Mouse (Mus musculus) thymus, adult 2 months (tissue): ENCODE results near the gene Dtx3. TPM values are rescaled to one million over a fixed set of nuclear protein-coding genes. Genes with fewer than 3 reads are reported as not detected.

Experiments used
- DNase-seq: peaks from one replicate; pipeline ENCODE4 v3.0.0; 2021
- H3K27ac ChIP-seq: fragments of 200-500 bp; 2 replicates; pipeline ENCODE4 v1.5.1; 2012; ENCODE audit warnings: low read length, control low read depth; ENCODE audit not compliant: control insufficient read depth, insufficient read depth
- H3K27me3 ChIP-seq: fragments of 200-500 bp; 2 replicates; pipeline ENCODE4 v1.6.1; 2012; ENCODE audit warnings: mild to moderate bottlenecking, low read length, moderate library complexity, mixed read lengths; ENCODE audit not compliant: control insufficient read depth, insufficient read depth
- H3K36me3 ChIP-seq: fragments of 200-500 bp; 2 replicates; pipeline ENCODE4 v1.6.1; 2012; ENCODE audit warnings: mild to moderate bottlenecking, low read length, moderate library complexity; ENCODE audit not compliant: control insufficient read depth, insufficient read depth
- H3K4me1 ChIP-seq: fragments of 200-500 bp; replicated peaks from 2 replicates; pipeline ENCODE4 v1.6.1; 2012; ENCODE audit warnings: low read length; ENCODE audit not compliant: control insufficient read depth, insufficient read depth
- H3K4me3 ChIP-seq: fragments of 200-500 bp; 2 replicates; pipeline ENCODE4 v1.5.1; 2012; ENCODE audit warnings: mild to moderate bottlenecking, low read length, control low read depth, moderate library complexity; ENCODE audit not compliant: control insufficient read depth, insufficient read depth
- CTCF ChIP-seq: fragments of 200-500 bp; IDR thresholded peaks from 2 replicates; pipeline ENCODE4 v1.5.1; 2012; ENCODE audit warnings: mild to moderate bottlenecking, control low read depth, low read length, moderate library complexity, borderline replicate concordance; ENCODE audit not compliant: control insufficient read depth, poor library complexity, insufficient read depth; ENCODE audit errors: extremely low read depth
- POLR2A ChIP-seq: fragments of 200-500 bp; IDR thresholded peaks from 2 replicates; pipeline ENCODE4 v1.6.1; 2012; ENCODE audit warnings: mild to moderate bottlenecking, low read length, control low read depth, moderate library complexity; ENCODE audit not compliant: control insufficient read depth, poor library complexity, insufficient read depth; ENCODE audit errors: extremely low read depth
- WGBS: fragments of 180-500 bp; shearing (Covaris S2); methylation state at CpG from one replicate; pipeline ENCODE4 v1.1.7; 2018; 5-methylcytosine and 5-hydroxymethylcytosine counted together
- polyA plus RNA-seq: library from polyadenylated mRNA; depleted of rRNA; stranded (reverse); fragments of >200 nt; gene quantifications from 2 replicates; pipeline ENCODE4 v1.2.3, GENCODE M21; 2012

Gene Dtx3
- polyA plus RNA-seq, 1 experiment, result 263 TPM

- H3K4me3 ChIP-seq, result no peak overlapping the region
- WGBS, result 93% methylated on average over 19 of the region's 19 CpGs
- H3K36me3 ChIP-seq, result no peaks in the 10 kb centered on the region
- no peak overlapping the region for H3K27ac ChIP-seq
- DNase-seq, result no peak
- no peak for TF ChIP-seq CTCF
- no peak for TF ChIP-seq POLR2A
- H3K27me3 ChIP-seq, result peaks cover 20% of the 10 kb centered on the region
- peaks cover 29% of the 10 kb centered on the region for H3K4me1 ChIP-seq
Observed at GRCm38 (mm10) chr10:127191191-127192056, 4.1 kb downstream of the Dtx3 start.

GRCm38 (mm10) chr10:127190398-127191190, 4.9 kb downstream of the Dtx3 start:
- Histone ChIP-seq H3K27me3 (peaks cover 20% of the 10 kb centered on the region), H3K4me1 (peaks cover 26% of the 10 kb centered on the region), H3K27ac (no peak overlapping the region), H3K4me3 (no peak overlapping the region), H3K36me3 (no peaks in the 10 kb centered on the region)
- no peak for DNase-seq
- TF ChIP-seq CTCF (no peak), POLR2A (no peak)
- WGBS, result 91% methylated on average over 14 of the region's 14 CpGs

- TF ChIP-seq POLR2A (no peak), CTCF (no peak)
- peaks cover 20% of the 10 kb centered on the region for H3K27me3 ChIP-seq
- no peak within 1 kb of the TSS for H3K27ac ChIP-seq
- no peaks in the 10 kb centered on the region for H3K36me3 ChIP-seq
- no peak within 1 kb of the TSS for H3K4me3 ChIP-seq
- no peak for DNase-seq
- peaks cover 21% of the 10 kb centered on the region for H3K4me1 ChIP-seq
- 18% methylated on average over 35 of the region's 35 CpGs for WGBS
Observed at GRCm38 (mm10) chr10:127189651-127190381, 5.7 kb downstream of the Dtx3 start, which contains the start of gene Arhgef25. Arhgef25 (minus strand) TSS chr10:127190083.

- DNase-seq, result no peak
- peaks cover 15% of the 10 kb centered on the region for H3K4me1 ChIP-seq
- H3K27me3 ChIP-seq, result peaks cover 20% of the 10 kb centered on the region
- no peak overlapping the region for H3K4me3 ChIP-seq
- no peak overlapping the region for H3K27ac ChIP-seq
- TF ChIP-seq POLR2A (no peak), CTCF (no peak)
- 3% methylated on average over 26 of the region's 26 CpGs for WGBS
- no peaks in the 10 kb centered on the region for H3K36me3 ChIP-seq
Observed at GRCm38 (mm10) chr10:127189116-127189650, 6.3 kb downstream of the Dtx3 start.

GRCm38 (mm10) chr10:127188465-127189115, 6.9 kb downstream of the Dtx3 start:
- TF ChIP-seq CTCF (no peak), POLR2A (no peak)
- Histone ChIP-seq H3K4me3 (no peak overlapping the region; the same call in none of the 2 replicates), H3K27ac (no peak overlapping the region), H3K27me3 (peaks cover 20% of the 10 kb centered on the region), H3K4me1 (peaks cover 14% of the 10 kb centered on the region; the same call in 1 of the 2 replicates), H3K36me3 (no peaks in the 10 kb centered on the region)
- 3% methylated on average over 46 of the region's 46 CpGs for WGBS
- no peak for DNase-seq
